Mouse (Mus musculus): ENCODE data around the gene Serpina1e. TPM values are rescaled to one million over a fixed set of nuclear protein-coding genes. Genes with fewer than 3 reads are reported as not detected.

The Serpina1e gene
- polyA plus RNA-seq, 1 experiment from 2014 or later, result 1.0 TPM

DNA sequence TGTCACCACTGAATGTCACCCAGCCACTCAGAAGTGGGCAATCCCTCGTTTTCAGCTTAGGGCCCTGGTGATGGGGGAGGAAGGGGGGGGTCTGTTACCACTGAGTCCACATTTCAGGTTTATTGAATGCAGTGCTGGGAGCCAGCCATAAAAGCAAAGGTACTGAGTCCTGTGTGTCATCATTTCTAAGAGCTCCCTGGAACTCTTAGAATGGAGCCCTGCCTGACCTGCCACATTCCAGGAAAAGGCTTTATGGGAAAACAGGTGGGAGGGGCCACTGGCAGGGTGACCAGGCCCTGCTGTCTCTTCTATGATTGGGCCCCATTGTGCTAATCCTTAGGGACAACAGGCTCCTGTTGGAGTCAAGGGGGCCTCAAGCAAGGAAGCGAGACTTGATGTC is 37.7 kb upstream of the Serpina1e start:
- no peaks in the 10 kb centered on the region for H3K36me3 ChIP-seq (ENCODE audit: insufficient read depth, low read length)
- H3K4me3 ChIP-seq (replicated peaks; ENCODE audit: low read depth, low read length), result no peak overlapping the region
- H3K4me1 ChIP-seq (replicated peaks; ENCODE audit: insufficient read depth, low read length), result no peaks in the 10 kb centered on the region
- no peak for DNase-seq (ENCODE audit: low spot score)
- H3K27me3 ChIP-seq (ENCODE audit: insufficient read depth, low read length), result no peaks in the 10 kb centered on the region
- ATAC-seq (replicated peaks; ENCODE audit: low FRiP score, low read depth), result no peak
- H3K27ac ChIP-seq, result no peak overlapping the region
- H3K4me2 ChIP-seq (ENCODE audit: low read length), result no peak overlapping the region
- WGBS, result 55% methylated on average over 2 of the region's 2 CpGs
- no peak overlapping the region for H3K9ac ChIP-seq (ENCODE audit: low read depth, low read length)
- no peak for TF ChIP-seq CTCF (IDR thresholded peaks at IDR 0.05; ENCODE audit: low read depth)
- H3K9me3 ChIP-seq (replicated peaks; ENCODE audit: low read length), result no peaks in the 10 kb centered on the region

- 39% methylated on average over 5 of the region's 5 CpGs for WGBS
- Histone ChIP-seq H3K27me3 (ENCODE audit: insufficient read depth, low read length) (no peaks in the 10 kb centered on the region), H3K27ac (no peak overlapping the region)
Observed at GRCm38 (mm10) chr12:103995292-103996072, 36.7 kb upstream of the Serpina1e start.

DNA sequence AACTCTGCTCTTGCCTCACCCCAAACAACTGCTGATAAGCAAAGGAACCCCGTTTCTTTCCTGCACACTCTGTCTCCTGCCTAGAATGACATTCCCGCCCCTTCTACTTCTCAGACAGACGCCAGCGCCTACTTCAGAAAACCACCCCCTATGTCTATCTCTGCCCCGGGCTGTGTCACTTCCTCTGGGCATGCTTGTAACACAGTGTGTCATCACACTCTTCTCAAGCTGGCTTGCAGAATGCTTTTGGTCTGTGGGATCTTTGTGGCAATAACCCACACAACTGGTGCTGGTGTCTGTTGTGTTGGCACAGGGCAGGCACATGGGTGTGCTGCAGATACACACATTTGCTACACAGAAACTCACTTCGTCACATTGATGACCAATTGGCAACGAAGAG is 34.2 kb upstream of the Serpina1e start:
- no peak overlapping the region for H3K4me2 ChIP-seq (ENCODE audit: low read length)
- ATAC-seq (replicated peaks; ENCODE audit: low FRiP score, low read depth), result no peak
- WGBS, result 74% methylated on average over 7 of the region's 7 CpGs
- H3K27me3 ChIP-seq (ENCODE audit: insufficient read depth, low read length), result no peaks in the 10 kb centered on the region
- no peaks in the 10 kb centered on the region for H3K4me1 ChIP-seq (replicated peaks; ENCODE audit: insufficient read depth, low read length)
- no peak overlapping the region for H3K4me3 ChIP-seq (replicated peaks; ENCODE audit: low read depth, low read length)
- H3K27ac ChIP-seq, result no peak overlapping the region
- no peaks in the 10 kb centered on the region for H3K9me3 ChIP-seq (replicated peaks; ENCODE audit: low read length)
- H3K36me3 ChIP-seq (ENCODE audit: insufficient read depth, low read length), result no peaks in the 10 kb centered on the region
- H3K9ac ChIP-seq (ENCODE audit: low read depth, low read length), result no peak overlapping the region
- no peak for TF ChIP-seq CTCF (IDR thresholded peaks at IDR 0.05; ENCODE audit: low read depth)
- DNase-seq (ENCODE audit: low spot score), result no peak

More at GRCm38 (mm10) chr12:103995292-103996072, 36.7 kb upstream of the Serpina1e start:
- Histone ChIP-seq H3K9me3 (replicated peaks; ENCODE audit: low read length) (no peaks in the 10 kb centered on the region), H3K36me3 (ENCODE audit: insufficient read depth, low read length) (no peaks in the 10 kb centered on the region), H3K4me2 (ENCODE audit: low read length) (no peak overlapping the region), H3K4me1 (replicated peaks; ENCODE audit: insufficient read depth, low read length) (no peaks in the 10 kb centered on the region), H3K4me3 (replicated peaks; ENCODE audit: low read depth, low read length) (no peak overlapping the region), H3K9ac (ENCODE audit: low read depth, low read length) (no peak overlapping the region)
- TF ChIP-seq CTCF (IDR thresholded peaks at IDR 0.05; ENCODE audit: low read depth), result peak; percentile 85
- DNase-seq (ENCODE audit: low spot score) (peak; percentile 70), ATAC-seq (replicated peaks; ENCODE audit: low FRiP score, low read depth) (0 out of 2 replicates have a peak, but pooled peaks have one; percentile 17)

DNA sequence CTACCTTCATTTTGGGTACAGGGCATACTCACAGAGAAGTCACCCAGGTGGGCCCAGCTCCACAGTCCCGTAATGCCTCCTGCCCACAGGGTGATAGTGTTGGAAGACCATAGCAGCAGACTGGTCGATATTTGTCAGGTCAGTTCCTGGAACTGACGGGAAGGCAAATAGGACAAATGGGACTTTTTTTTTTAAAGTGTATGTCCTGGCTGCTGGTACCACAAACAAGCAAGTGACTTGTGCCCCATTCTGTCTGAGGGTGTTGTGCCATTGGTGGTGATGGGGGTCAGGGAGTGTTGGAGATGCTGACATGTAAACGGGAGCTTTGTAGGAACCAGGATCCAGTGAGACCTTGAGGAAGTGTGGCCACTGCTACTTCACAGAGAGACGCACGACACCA is 31.1 kb upstream of the Serpina1e start, which contains the start of gene Serpina11:
Serpina11 (minus strand) TSS at position 101 of the 400 bp plus-strand sequence.
- Histone ChIP-seq H3K9me3 (replicated peaks; ENCODE audit: low read length) (no peaks in the 10 kb centered on the region), H3K4me2 (ENCODE audit: low read length) (no peak within 1 kb of the TSS), H3K36me3 (ENCODE audit: insufficient read depth, low read length) (no peaks in the 10 kb centered on the region), H3K4me1 (replicated peaks; ENCODE audit: insufficient read depth, low read length) (no peaks in the 10 kb centered on the region), H3K27me3 (ENCODE audit: insufficient read depth, low read length) (no peaks in the 10 kb centered on the region), H3K9ac (ENCODE audit: low read depth, low read length) (no peak within 1 kb of the TSS), H3K27ac (no peak within 1 kb of the TSS), H3K4me3 (replicated peaks; ENCODE audit: low read depth, low read length) (no peak within 1 kb of the TSS)
- no peak for TF ChIP-seq CTCF (IDR thresholded peaks at IDR 0.05; ENCODE audit: low read depth)
- DNase-seq (ENCODE audit: low spot score), result no peak
- 88% methylated on average over 6 of the region's 6 CpGs for WGBS
- no peak for ATAC-seq (replicated peaks; ENCODE audit: low FRiP score, low read depth)

DNA sequence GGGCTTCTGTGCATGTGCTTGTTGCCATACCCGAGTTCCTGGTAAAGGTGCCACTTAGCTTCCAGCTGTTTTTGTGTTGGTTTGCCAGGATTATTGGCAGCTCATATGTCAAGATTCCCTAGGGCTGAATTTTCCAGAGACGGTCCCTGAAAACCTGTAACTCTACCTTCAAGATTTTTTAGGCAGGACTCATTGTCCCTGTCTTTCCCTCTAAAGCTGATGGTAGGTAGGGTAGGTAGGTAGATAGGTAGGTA is 30.7 kb upstream of the Serpina1e start:
- H3K36me3 ChIP-seq (ENCODE audit: insufficient read depth, low read length), result no peaks in the 10 kb centered on the region
- no peak for TF ChIP-seq CTCF (IDR thresholded peaks at IDR 0.05; ENCODE audit: low read depth)
- ATAC-seq (replicated peaks; ENCODE audit: low FRiP score, low read depth) (no peak), DNase-seq (ENCODE audit: low spot score) (no peak)
- no peak overlapping the region for H3K27ac ChIP-seq
- WGBS, result 50% methylated on average over 2 of the region's 2 CpGs
- no peak overlapping the region for H3K4me3 ChIP-seq (replicated peaks; ENCODE audit: low read depth, low read length)
- no peak overlapping the region for H3K4me2 ChIP-seq (ENCODE audit: low read length)
- H3K27me3 ChIP-seq (ENCODE audit: insufficient read depth, low read length), result no peaks in the 10 kb centered on the region
- H3K9ac ChIP-seq (ENCODE audit: low read depth, low read length), result no peak overlapping the region
- H3K9me3 ChIP-seq (replicated peaks; ENCODE audit: low read length), result no peaks in the 10 kb centered on the region
- H3K4me1 ChIP-seq (replicated peaks; ENCODE audit: insufficient read depth, low read length), result no peaks in the 10 kb centered on the region

- no peak overlapping the region for H3K9ac ChIP-seq (ENCODE audit: low read depth, low read length)
- no peak overlapping the region for H3K27ac ChIP-seq
- no peaks in the 10 kb centered on the region for H3K36me3 ChIP-seq (ENCODE audit: insufficient read depth, low read length)
- TF ChIP-seq CTCF (IDR thresholded peaks at IDR 0.05; ENCODE audit: low read depth), result peak; percentile 34
- no peak overlapping the region for H3K4me3 ChIP-seq (replicated peaks; ENCODE audit: low read depth, low read length)
- ATAC-seq (replicated peaks; ENCODE audit: low FRiP score, low read depth) (no peak), DNase-seq (ENCODE audit: low spot score) (peak; percentile 11)
- 42% methylated on average over 14 of the region's 14 CpGs for WGBS
- no peaks in the 10 kb centered on the region for H3K27me3 ChIP-seq (ENCODE audit: insufficient read depth, low read length)
- no peaks in the 10 kb centered on the region for H3K4me1 ChIP-seq (replicated peaks; ENCODE audit: insufficient read depth, low read length)
- no peak overlapping the region for H3K4me2 ChIP-seq (ENCODE audit: low read length)
- H3K9me3 ChIP-seq (replicated peaks; ENCODE audit: low read length), result no peaks in the 10 kb centered on the region
Observed at GRCm38 (mm10) chr12:103988754-103989513, 30.2 kb upstream of the Serpina1e start.

Data from kidney, postnatal 0 days (tissue).